Mouse (Mus musculus) cerebellum, adult 11 months (tissue): ENCODE data around the gene Gmfg.

ENCODE experiments used
- DNase-seq: peaks from one replicate; pipeline ENCODE4 v3.0.0; 2022

The Gmfg gene

GRCm38 (mm10) chr7:28488030-28488491 is 50.8 kb downstream of the Gmfg start:
- DNase-seq: no peak

- DNase-seq: peak; percentile 69
Measured at GRCm38 (mm10) chr7:28490410-28490809, 53.2 kb downstream of the Gmfg start.

- DNase-seq: no peak
Measured at GRCm38 (mm10) chr7:28490903-28491302, 53.7 kb downstream of the Gmfg start.

- DNase-seq: no peak
Measured at GRCm38 (mm10) chr7:28492310-28492709, 55.1 kb downstream of the Gmfg start.

- no peak for DNase-seq
Measured at GRCm38 (mm10) chr7:28495426-28495825, 58.2 kb downstream of the Gmfg start.
